Mouse (Mus musculus): ENCODE measurements at regions not wholly inside any gene's neighbourhood (a gene's known extent, or its start where the extent isn't known, plus 50 kb on each side); places are given as distances from the start of the nearest gene placed in this dataset.

DNA sequence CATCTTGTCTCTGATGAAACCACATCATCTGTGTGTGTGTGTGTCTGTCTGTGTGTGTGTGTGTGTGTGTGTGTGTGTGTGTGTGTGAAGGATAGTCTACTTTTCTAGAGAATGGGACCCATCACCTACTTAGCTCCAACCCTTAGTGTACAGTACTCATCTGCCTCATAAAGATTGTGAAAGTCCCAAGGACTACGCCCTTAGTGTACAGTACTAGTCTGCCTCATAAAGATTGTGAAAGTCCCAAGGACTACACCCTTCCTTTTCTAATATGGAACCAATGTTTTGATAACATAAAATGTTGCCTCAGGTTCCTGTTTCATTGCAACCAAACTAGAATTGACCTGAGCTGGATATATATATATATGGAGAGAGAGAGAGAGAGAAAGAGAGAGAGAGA is 323.9 kb upstream of the Rnaseh2b start:
- TF ChIP-seq CTCF (conservative IDR thresholded peaks at IDR 0.05; ENCODE audit: low read length), result no peak
- no peak for TF ChIP-seq POU5F1 (IDR thresholded peaks at IDR 0.05; ENCODE audit: borderline replicate concordance, low read length)
